ENCODE assay signal across 15 mouse cellular contexts in the genomic region with DNA sequence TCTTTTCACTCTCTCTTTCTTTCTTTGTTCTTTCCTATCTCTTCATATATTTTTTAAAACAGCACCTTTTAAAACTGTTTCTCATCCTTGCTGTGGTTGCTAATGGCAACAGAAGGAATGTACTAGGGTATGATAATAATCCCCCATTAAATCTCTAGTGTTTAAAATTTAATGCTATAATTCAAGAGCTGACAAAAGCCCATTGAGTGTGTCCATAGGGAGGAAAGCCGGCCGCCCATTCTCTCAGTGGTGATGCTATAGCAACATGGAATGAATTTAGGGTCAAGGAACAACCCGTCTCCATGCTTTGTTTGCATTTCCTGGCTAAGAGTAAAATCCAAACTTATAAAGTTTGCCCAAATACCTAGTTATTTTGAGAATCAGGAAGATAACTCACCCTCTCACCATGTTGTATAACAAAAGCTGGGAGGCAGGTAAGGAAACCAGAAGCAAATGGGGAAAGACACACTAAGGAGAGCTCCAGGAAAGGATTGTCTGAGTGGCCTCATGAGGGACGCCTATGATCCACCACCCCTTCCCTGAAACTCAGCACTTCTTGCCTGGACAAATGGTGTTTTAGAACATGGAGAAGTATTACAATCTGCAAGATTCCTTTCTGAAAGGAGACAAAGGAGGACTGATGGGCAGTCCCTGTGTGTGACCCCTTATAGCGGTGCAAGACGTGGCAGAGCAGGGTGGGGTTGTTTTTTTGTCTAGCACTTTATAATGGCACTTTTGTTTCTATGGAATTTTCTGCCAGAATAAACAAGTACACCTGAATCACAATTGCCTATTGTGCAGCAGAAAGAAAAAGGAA.
DNase-seq lines count a peak whose midpoint lies in the region; ATAC-seq lines count a peak whose summit lies in the region.
"Had no signal": no experiment of that assay in that cellular context is flagged by ENCODE, and none has a peak within 500 bp of the region (broad histone marks: within the 10 kb centered on the region; RNA-seq: fewer than 3 reads in every experiment).

No protein-coding gene starts in this region.

- 0 out of 2 replicates have a peak overlapping the region, but pooled peaks have one; percentile 3 for H3K4me2 ChIP-seq in neural tube, embryonic 11.5 days (ENCODE audit: low read depth)
- no peak overlapping the region for H3K4me2 ChIP-seq in hindbrain, embryonic 11.5 days (replicated peaks; ENCODE audit: low read depth, low read length)
- no peak overlapping the region for H3K4me2 ChIP-seq in midbrain, embryonic 13.5 days (replicated peaks)
- H3K4me2 ChIP-seq: hindbrain, embryonic 15.5 days; limb, embryonic 13.5 days had no signal

- H3K27me3 ChIP-seq in neural tube, embryonic 11.5 days (ENCODE audit: control insufficient read depth, insufficient read depth, low read length): no peaks in the 10 kb centered on the region
- no peaks in the 10 kb centered on the region for H3K27me3 ChIP-seq in hindbrain, embryonic 11.5 days (ENCODE audit: control insufficient read depth, insufficient read depth, low read length)
- no peaks in the 10 kb centered on the region for H3K27me3 ChIP-seq in midbrain, embryonic 13.5 days
- H3K27me3 ChIP-seq: hindbrain, embryonic 15.5 days; limb, embryonic 13.5 days; Patski had no signal

- peak; percentile 64 for DNase-seq in neural tube, embryonic 11.5 days (ENCODE audit: low spot score)
- DNase-seq in neural tube, embryonic 10.5 days (ENCODE audit: extremely low spot score, low spot score): no peak
- peak; percentile 55 for DNase-seq in hindbrain, embryonic 11.5 days (ENCODE audit: low spot score)
- DNase-seq in gastrocnemius, postnatal 36 days: no peak
- no peak for DNase-seq in heart, adult 18-20 months
- no peak for DNase-seq in kidney, postnatal 36 days
- no peak for DNase-seq in left cerebral cortex, adult 8-10 months (ENCODE audit: low spot score in 2 of 2)
- DNase-seq: cerebellum, adult 2 months; kidney, adult 8-10 months; lung, postnatal 14 days; thymus, postnatal 4 days had no signal

- peak; percentile 80 for ATAC-seq in neural tube, embryonic 11.5 days (ENCODE audit: insufficient read depth, low FRiP score, low TSS enrichment)
- ATAC-seq in hindbrain, embryonic 11.5 days (ENCODE audit: low FRiP score): peak; percentile 90
- peak; percentile 89 for ATAC-seq in midbrain, embryonic 13.5 days
- ATAC-seq: Patski had no signal

- 27% methylated on average over 6 of the region's 6 CpGs for whole genome bisulfite sequencing in neural tube, embryonic 11.5 days
- 19% methylated on average over 6 of the region's 6 CpGs for WGBS in hindbrain, embryonic 11.5 days
- 7% methylated on average over 6 of the region's 6 CpGs for WGBS in midbrain, embryonic 13.5 days

- H3K4me1 ChIP-seq in neural tube, embryonic 11.5 days (ENCODE audit: control insufficient read depth, insufficient read depth, low read length): no peaks in the 10 kb centered on the region
- 0 out of 2 replicates have a peak, but pooled peaks cover 3% of the 10 kb centered on the region for H3K4me1 ChIP-seq in hindbrain, embryonic 11.5 days (replicated peaks; ENCODE audit: control insufficient read depth, insufficient read depth, low read length)
- peaks cover 14% of the 10 kb centered on the region; the same call in 1 of the 2 replicates for H3K4me1 ChIP-seq in midbrain, embryonic 13.5 days (replicated peaks)
- H3K4me1 ChIP-seq: hindbrain, embryonic 15.5 days; limb, embryonic 13.5 days had no signal

- H3K4me3 ChIP-seq in neural tube, embryonic 11.5 days (ENCODE audit: low read depth, low read length): no peak overlapping the region
- H3K4me3 ChIP-seq in hindbrain, embryonic 11.5 days (ENCODE audit: low read depth, low read length): no peak overlapping the region
- no peak overlapping the region for H3K4me3 ChIP-seq in midbrain, embryonic 13.5 days (replicated peaks)
- H3K4me3 ChIP-seq: hindbrain, embryonic 15.5 days; limb, embryonic 13.5 days had no signal

- intact Hi-C loops in gastrocnemius, postnatal 36 days (cut with DNase I): no loop called here

- H3K9me3 ChIP-seq in neural tube, embryonic 11.5 days (ENCODE audit: control insufficient read depth, low read length): no peaks in the 10 kb centered on the region
- no peaks in the 10 kb centered on the region for H3K9me3 ChIP-seq in hindbrain, embryonic 11.5 days (ENCODE audit: control insufficient read depth, low read length)
- no peaks in the 10 kb centered on the region for H3K9me3 ChIP-seq in midbrain, embryonic 13.5 days
- H3K9me3 ChIP-seq: hindbrain, embryonic 15.5 days; limb, embryonic 13.5 days had no signal

- H3K27ac ChIP-seq in neural tube, embryonic 11.5 days (ENCODE audit: low read depth, low read length): 0 out of 2 replicates have a peak overlapping the region, but pooled peaks have one; percentile 58
- H3K27ac ChIP-seq in hindbrain, embryonic 11.5 days (ENCODE audit: low read depth, low read length): peak overlapping the region; percentile 67
- H3K27ac ChIP-seq in midbrain, embryonic 13.5 days: no peak overlapping the region; the same call in 1 of the 2 replicates
- H3K27ac ChIP-seq: hindbrain, embryonic 15.5 days; limb, embryonic 13.5 days had no signal

- no peak overlapping the region for H3K9ac ChIP-seq in neural tube, embryonic 11.5 days (ENCODE audit: low read length)
- no peak overlapping the region for H3K9ac ChIP-seq in hindbrain, embryonic 11.5 days (ENCODE audit: low read depth, low read length)
- H3K9ac ChIP-seq in midbrain, embryonic 13.5 days (replicated peaks): no peak overlapping the region
- H3K9ac ChIP-seq: hindbrain, embryonic 15.5 days; limb, embryonic 13.5 days had no signal

- H3K36me3 ChIP-seq in neural tube, embryonic 11.5 days (ENCODE audit: control insufficient read depth, insufficient read depth, low read length): no peaks in the 10 kb centered on the region
- H3K36me3 ChIP-seq in hindbrain, embryonic 11.5 days (ENCODE audit: control insufficient read depth, insufficient read depth, low read length): no peaks in the 10 kb centered on the region
- no peaks in the 10 kb centered on the region for H3K36me3 ChIP-seq in midbrain, embryonic 13.5 days
- H3K36me3 ChIP-seq: hindbrain, embryonic 15.5 days; limb, embryonic 13.5 days had no signal

Comparison
In these comparisons a context has a peak if more than half of its experiments do, and no peak if none do; other contexts are left out.
1. DNase-seq: peak in neural tube, embryonic 11.5 days (single experiment) and hindbrain, embryonic 11.5 days (single experiment); none in neural tube, embryonic 10.5 days (single experiment), gastrocnemius, postnatal 36 days (0 of 2), heart, adult 18-20 months (0 of 2), kidney, postnatal 36 days (0 of 2) and left cerebral cortex, adult 8-10 months (0 of 2).
2. Peak in every context shown above with its lines, with median percentiles within 50 percentile points of each other: ATAC-seq.